In the genomic region with DNA sequence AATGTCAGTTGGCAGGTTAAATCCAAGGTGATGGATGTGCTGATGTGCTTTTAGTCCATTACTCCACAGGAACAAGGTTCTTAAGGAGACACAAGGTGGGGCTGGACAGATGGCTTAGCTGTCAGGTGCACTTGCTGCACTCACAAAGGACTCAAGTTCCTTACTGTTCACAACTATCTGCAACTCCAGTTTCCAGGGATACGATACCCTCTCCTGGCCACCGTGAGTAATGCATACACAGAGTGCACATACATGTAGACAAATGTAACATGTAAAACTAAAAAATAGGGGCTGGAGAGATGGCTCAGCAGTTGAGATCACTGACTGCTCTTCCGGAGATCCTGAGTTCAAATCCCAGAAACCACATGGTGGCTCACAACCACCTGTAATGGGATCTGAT, we compare ENCODE assay signal across 11 mouse cellular contexts. TPM values are rescaled to one million over a fixed set of nuclear protein-coding genes. Genes with fewer than 3 reads are reported as not detected.
DNase-seq lines count a peak whose midpoint lies in the region; ATAC-seq and TF ChIP-seq lines count a peak whose summit lies in the region.
"Had no signal": no experiment of that assay in that cellular context is flagged by ENCODE, and none has a peak within 500 bp of the region (broad histone marks: within the 10 kb centered on the region; RNA-seq: fewer than 3 reads in every experiment).

No protein-coding gene starts in this region.

- 96% methylated on average over 3 of the region's 3 CpGs for WGBS in kidney, postnatal 0 days
- WGBS in midbrain, embryonic 11.5 days, result 91% methylated on average over 3 of the region's 3 CpGs

- no peak overlapping the region for H3K4me3 ChIP-seq in kidney, postnatal 0 days (replicated peaks; ENCODE audit: low read depth, low read length)
- no peak overlapping the region for H3K4me3 ChIP-seq in midbrain, embryonic 11.5 days (ENCODE audit: low read depth, low read length)
- H3K4me3 ChIP-seq: neural tube, embryonic 13.5 days had no signal

- no peaks in the 10 kb centered on the region for H3K36me3 ChIP-seq in kidney, postnatal 0 days (ENCODE audit: insufficient read depth, low read length)
- no peaks in the 10 kb centered on the region for H3K36me3 ChIP-seq in midbrain, embryonic 11.5 days (ENCODE audit: control insufficient read depth, insufficient read depth, low read length)
- H3K36me3 ChIP-seq: neural tube, embryonic 13.5 days had no signal

- H3K9me3 ChIP-seq in kidney, postnatal 0 days (replicated peaks; ENCODE audit: low read length), result no peaks in the 10 kb centered on the region
- H3K9me3 ChIP-seq in midbrain, embryonic 11.5 days (ENCODE audit: control insufficient read depth, low read length), result no peaks in the 10 kb centered on the region
- H3K9me3 ChIP-seq: neural tube, embryonic 13.5 days had no signal

- TF ChIP-seq CTCF in kidney, postnatal 0 days (IDR thresholded peaks at IDR 0.05; ENCODE audit: low read depth), result peak; percentile 55

- ATAC-seq in kidney, postnatal 0 days (replicated peaks; ENCODE audit: low FRiP score, low read depth), result no peak
- no peak for ATAC-seq in midbrain, embryonic 11.5 days (ENCODE audit: low FRiP score)

- H3K4me1 ChIP-seq in kidney, postnatal 0 days (replicated peaks; ENCODE audit: insufficient read depth, low read length), result peaks cover 4% of the 10 kb centered on the region
- H3K4me1 ChIP-seq in midbrain, embryonic 11.5 days (ENCODE audit: control insufficient read depth, insufficient read depth, low read length), result no peaks in the 10 kb centered on the region

- peak; percentile 43 for DNase-seq in kidney, postnatal 0 days (ENCODE audit: low spot score)
- no peak for DNase-seq in kidney, postnatal 14 days
- peak; percentile 56 for DNase-seq in thymus, postnatal 0 days (ENCODE audit: low spot score)
- no peak for DNase-seq in thymus, adult 18-20 months
- peak; percentile 56 for DNase-seq in embryo, embryonic 10.5 days (ENCODE audit: low spot score)
- peak; percentile 33 for DNase-seq in thymus, postnatal 36 days
- no peak for DNase-seq in urinary bladder, postnatal 25 days (ENCODE audit: low spot score)
- DNase-seq in midbrain, embryonic 11.5 days (ENCODE audit: low spot score, missing footprints), result no peak
- DNase-seq: gastrocnemius, postnatal 10 days; spleen, adult 18-20 months had no signal

- H3K27ac ChIP-seq in kidney, postnatal 0 days, result no peak overlapping the region
- no peak overlapping the region for H3K27ac ChIP-seq in midbrain, embryonic 11.5 days (ENCODE audit: low read depth, low read length)
- H3K27ac ChIP-seq: neural tube, embryonic 13.5 days had no signal

- no peak overlapping the region for H3K4me2 ChIP-seq in kidney, postnatal 0 days (ENCODE audit: low read length)
- no peak overlapping the region for H3K4me2 ChIP-seq in midbrain, embryonic 11.5 days
- H3K4me2 ChIP-seq: neural tube, embryonic 13.5 days had no signal

- H3K27me3 ChIP-seq in kidney, postnatal 0 days (ENCODE audit: insufficient read depth, low read length), result no peaks in the 10 kb centered on the region
- H3K27me3 ChIP-seq in midbrain, embryonic 11.5 days (ENCODE audit: control insufficient read depth, insufficient read depth, low read length), result no peaks in the 10 kb centered on the region
- H3K27me3 ChIP-seq: neural tube, embryonic 13.5 days had no signal

- no peak overlapping the region for H3K9ac ChIP-seq in kidney, postnatal 0 days (ENCODE audit: low read depth, low read length)
- no peak overlapping the region for H3K9ac ChIP-seq in midbrain, embryonic 11.5 days (ENCODE audit: low read length)
- H3K9ac ChIP-seq: neural tube, embryonic 13.5 days had no signal

RNA-seq across cellular contexts. Expression of gene Tomm20, which starts 40.3 kb away (rescaled TPM):
- polyA plus RNA-seq in kidney, postnatal 0 days (2015; fragmentation: Nextera tagmentation; extraction: Ambion mirVana), result 309 and 315 TPM in 2 replicates
- 327 and 329 TPM in 2 replicates for polyA plus RNA-seq in thymus, postnatal 0 days (2015; fragmentation: Nextera tagmentation; extraction: Ambion mirVana)
- 239 and 240 TPM in 2 replicates for polyA plus RNA-seq in midbrain, embryonic 11.5 days (2014; fragmentation: Nextera tagmentation; extraction: Ambion mirVana)

Comparison
In these comparisons a context has a peak if more than half of its experiments do, and no peak if none do; other contexts are left out.
1. DNase-seq: peak in kidney, postnatal 0 days (single experiment), thymus, postnatal 0 days (single experiment), embryo, embryonic 10.5 days (single experiment) and thymus, postnatal 36 days (2 of 2); none in kidney, postnatal 14 days (single experiment), thymus, adult 18-20 months (0 of 2), urinary bladder, postnatal 25 days (single experiment) and midbrain, embryonic 11.5 days (single experiment).